Mouse (Mus musculus): Measurements from ENCODE around the gene Hoxc6. TPM values are rescaled to one million over a fixed set of nuclear protein-coding genes. Genes with fewer than 3 reads are reported as not detected.
A peak's percentile ranks its signal among the peaks of the same experiment; 100 is the strongest.

The Hoxc6 gene
- 3.9 and 4.4 TPM in 2 replicates for polyA plus RNA-seq (2016; fragmentation: Nextera tagmentation; extraction: Ambion mirVana)

DNA sequence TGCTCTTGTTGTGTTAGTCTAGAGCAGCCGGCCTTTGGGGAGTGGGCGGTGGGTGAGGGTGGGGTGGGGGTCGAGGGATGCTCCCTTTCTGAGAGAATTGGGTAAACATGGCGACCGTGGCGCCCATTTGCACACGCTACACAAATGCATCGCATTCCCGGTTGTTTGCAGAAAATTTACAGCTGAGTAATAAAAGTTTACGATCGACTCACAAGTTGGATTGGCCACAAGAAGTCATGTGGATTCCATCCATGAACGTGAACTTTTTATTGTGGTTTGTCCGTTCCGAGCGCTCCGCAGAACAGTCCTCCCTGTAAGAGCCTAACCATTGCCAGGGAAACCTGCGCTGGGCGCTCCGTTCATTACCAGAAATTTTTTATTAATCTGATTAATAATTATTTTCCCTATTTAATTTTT is at the start of gene Hoxc6:
Gene Hoxc6 (plus strand): TSS at position 319 of the 417 bp plus-strand sequence.
- ATAC-seq (ENCODE audit: insufficient number of reproducible peaks, insufficient read depth, low FRiP score, low TSS enrichment, low read depth), result peak; percentile 57; the same call in 1 of the 2 replicates
- Histone ChIP-seq H3K9me3 (no peaks in the 10 kb centered on the region), H3K36me3 (no peaks in the 10 kb centered on the region), H3K4me1 (replicated peaks) (peaks cover 65% of the 10 kb centered on the region), H3K4me3 (replicated peaks) (peak within 1 kb of the TSS; percentile 43), H3K4me2 (peak within 1 kb of the TSS; percentile 66), H3K9ac (replicated peaks) (peak within 1 kb of the TSS; percentile 47), H3K27me3 (peaks cover 95% of the 10 kb centered on the region), H3K27ac (peak within 1 kb of the TSS; percentile 79; the same call in 1 of the 2 replicates)
- WGBS, result under 1% methylated on average over 19 of the region's 19 CpGs

DNA sequence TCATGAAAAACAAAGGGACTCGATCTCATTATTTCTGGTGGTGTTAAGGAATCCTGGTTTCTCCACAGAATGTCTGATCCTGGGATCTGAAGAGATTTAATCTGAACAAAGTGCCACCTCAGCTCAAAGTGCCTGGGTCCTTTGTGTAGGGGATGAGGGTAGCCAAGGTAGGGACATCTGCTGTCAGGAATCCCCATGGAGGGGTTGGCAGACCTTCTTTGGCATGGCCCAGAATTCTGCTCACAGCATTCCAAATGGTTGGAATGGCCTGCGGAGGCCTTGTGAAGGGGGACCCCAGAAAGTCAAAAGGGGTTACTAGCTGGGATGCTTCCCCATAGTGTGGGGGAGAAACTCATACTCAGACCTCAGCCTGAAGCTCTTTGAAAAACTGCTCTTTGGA is 49.2 kb upstream of the Hoxc6 start:
- Histone ChIP-seq H3K27me3 (peaks cover 88% of the 10 kb centered on the region), H3K4me1 (replicated peaks) (peaks cover 23% of the 10 kb centered on the region), H3K4me3 (replicated peaks) (peak overlapping the region; percentile 30), H3K9ac (replicated peaks) (0 out of 2 replicates have a peak overlapping the region, but pooled peaks have one; percentile 27), H3K36me3 (no peaks in the 10 kb centered on the region), H3K9me3 (no peaks in the 10 kb centered on the region), H3K4me2 (peak overlapping the region; percentile 51), H3K27ac (peak overlapping the region; percentile 86)
- no peak for ATAC-seq (ENCODE audit: insufficient number of reproducible peaks, insufficient read depth, low FRiP score, low TSS enrichment, low read depth)
- 10% methylated on average over 2 of the region's 2 CpGs for WGBS

DNA sequence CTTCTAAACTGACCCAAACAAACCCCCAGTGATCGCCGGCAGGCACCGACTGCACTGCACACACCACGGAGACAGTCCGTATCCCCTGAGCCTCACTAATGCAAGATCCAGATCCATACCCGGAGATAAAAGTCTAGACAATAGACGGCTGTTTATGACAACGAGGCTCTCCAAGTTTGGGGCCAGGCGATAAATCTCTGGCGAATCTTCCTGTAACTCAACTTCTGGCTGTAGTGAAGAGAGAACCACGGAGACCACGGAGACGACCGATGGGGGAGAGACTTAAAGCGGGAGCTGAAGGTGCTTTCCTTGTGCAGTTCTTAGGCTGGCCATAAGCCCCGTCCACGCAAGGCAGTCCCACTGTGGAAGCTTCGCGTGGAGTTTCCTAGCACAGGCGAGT is 48.4 kb upstream of the Hoxc6 start:
- 0 out of 2 replicates have a peak, but pooled peaks have one; percentile 16 for ATAC-seq (ENCODE audit: insufficient number of reproducible peaks, insufficient read depth, low FRiP score, low TSS enrichment, low read depth)
- Histone ChIP-seq H3K4me3 (replicated peaks) (peak overlapping the region; percentile 27), H3K9ac (replicated peaks) (peak overlapping the region; percentile 57), H3K36me3 (no peaks in the 10 kb centered on the region), H3K4me1 (replicated peaks) (peaks cover 29% of the 10 kb centered on the region), H3K27me3 (peaks cover 94% of the 10 kb centered on the region), H3K4me2 (peak overlapping the region; percentile 51), H3K9me3 (no peaks in the 10 kb centered on the region), H3K27ac (peak overlapping the region; percentile 86)
- 2% methylated on average over 20 of the region's 20 CpGs for WGBS

DNA sequence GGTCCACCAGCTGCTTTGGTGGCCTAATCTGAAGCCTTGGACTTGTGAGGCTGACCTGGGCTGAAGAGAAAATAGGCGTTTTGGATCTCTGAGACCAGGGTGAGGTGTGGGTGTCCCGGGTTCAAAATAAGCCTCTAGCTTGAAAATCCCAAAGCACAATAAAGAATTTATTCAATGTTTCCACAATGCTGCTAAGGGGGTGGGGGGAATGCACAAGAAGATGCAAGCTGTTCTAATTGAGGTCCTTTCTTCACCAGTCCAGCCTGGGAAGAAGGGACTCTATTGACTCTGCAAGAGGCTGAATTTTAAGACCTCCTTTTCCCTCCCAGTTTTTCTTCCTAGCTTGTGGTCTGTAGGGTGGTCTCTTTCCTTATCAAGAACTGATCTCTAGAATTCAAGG is 47.2 kb upstream of the Hoxc6 start:
- Histone ChIP-seq H3K4me2 (peak overlapping the region; percentile 51), H3K27me3 (peaks cover 95% of the 10 kb centered on the region), H3K27ac (peak overlapping the region; percentile 79), H3K4me1 (replicated peaks) (peaks cover 37% of the 10 kb centered on the region), H3K9me3 (no peaks in the 10 kb centered on the region), H3K9ac (replicated peaks) (peak overlapping the region; percentile 57), H3K36me3 (no peaks in the 10 kb centered on the region), H3K4me3 (replicated peaks) (peak overlapping the region; percentile 27)
- ATAC-seq (ENCODE audit: insufficient number of reproducible peaks, insufficient read depth, low FRiP score, low TSS enrichment, low read depth), result no peak
- 7% methylated on average over 2 of the region's 2 CpGs for WGBS

DNA sequence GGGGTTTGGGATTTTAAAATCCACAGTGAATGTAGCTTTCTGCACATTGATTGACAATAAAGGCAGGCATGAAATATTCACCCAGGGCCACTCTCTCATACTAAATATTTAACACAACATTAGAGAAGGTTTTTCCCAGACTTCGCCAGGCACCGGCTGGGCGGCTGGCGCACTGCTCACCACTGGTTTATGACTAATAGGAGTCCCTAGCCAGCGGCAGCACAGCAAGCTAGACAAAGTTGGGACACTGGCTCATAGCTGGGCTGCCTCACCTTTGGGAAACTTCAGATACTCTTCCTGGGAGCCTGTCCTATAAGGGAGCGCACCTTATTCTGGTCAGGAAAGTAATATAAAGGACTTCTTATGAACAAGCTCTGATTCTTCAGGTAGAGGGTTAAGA is 44.5 kb upstream of the Hoxc6 start:
- Histone ChIP-seq H3K9me3 (no peaks in the 10 kb centered on the region), H3K27me3 (peaks cover 95% of the 10 kb centered on the region), H3K36me3 (no peaks in the 10 kb centered on the region), H3K27ac (peak overlapping the region; percentile 89), H3K4me3 (replicated peaks) (peak overlapping the region; percentile 55), H3K9ac (replicated peaks) (peak overlapping the region; percentile 81; the same call in 1 of the 2 replicates), H3K4me1 (replicated peaks) (peaks cover 62% of the 10 kb centered on the region), H3K4me2 (peak overlapping the region; percentile 60)
- under 1% methylated on average over 6 of the region's 6 CpGs for WGBS
- ATAC-seq (ENCODE audit: insufficient number of reproducible peaks, insufficient read depth, low FRiP score, low TSS enrichment, low read depth), result no peak

GRCm38 (mm10) chr15:102954192-102955006 is 43.7 kb upstream of the Hoxc6 start, which contains the start of gene Hoxc11:
Gene Hoxc11 (plus strand): TSS chr15:102954427.
- H3K36me3 ChIP-seq, result no peaks in the 10 kb centered on the region
- peak within 1 kb of the TSS; percentile 55 for H3K4me3 ChIP-seq (replicated peaks)
- under 1% methylated on average over 56 of the region's 57 CpGs for WGBS
- peak within 1 kb of the TSS; percentile 81 for H3K9ac ChIP-seq (replicated peaks)
- peak within 1 kb of the TSS; percentile 60 for H3K4me2 ChIP-seq
- peaks cover 68% of the 10 kb centered on the region for H3K4me1 ChIP-seq (replicated peaks)
- H3K27ac ChIP-seq, result peak within 1 kb of the TSS; percentile 89
- no peak for ATAC-seq (ENCODE audit: insufficient number of reproducible peaks, insufficient read depth, low FRiP score, low TSS enrichment, low read depth)
- H3K9me3 ChIP-seq, result no peaks in the 10 kb centered on the region
- peaks cover 87% of the 10 kb centered on the region for H3K27me3 ChIP-seq

DNA sequence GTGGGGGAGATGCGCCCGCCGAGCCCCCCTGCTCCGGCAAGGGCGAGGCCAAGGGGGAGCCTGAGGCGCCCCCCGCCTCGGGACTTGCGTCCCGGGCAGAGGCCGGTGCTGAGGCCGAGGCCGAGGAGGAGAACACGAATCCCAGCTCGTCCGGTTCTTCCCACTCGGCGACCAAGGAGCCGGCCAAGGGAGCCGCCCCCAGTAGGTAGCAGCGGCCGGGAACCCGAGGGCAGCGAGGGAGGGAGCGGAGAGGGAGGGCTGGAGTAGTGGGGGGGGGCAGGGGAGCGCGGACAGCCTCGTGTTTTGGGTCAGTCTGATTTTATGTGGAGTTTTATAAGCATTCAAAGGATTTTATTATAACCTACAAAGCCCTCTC is 43.1 kb upstream of the Hoxc6 start:
- H3K4me3 ChIP-seq (replicated peaks), result peak overlapping the region; percentile 55

DNA sequence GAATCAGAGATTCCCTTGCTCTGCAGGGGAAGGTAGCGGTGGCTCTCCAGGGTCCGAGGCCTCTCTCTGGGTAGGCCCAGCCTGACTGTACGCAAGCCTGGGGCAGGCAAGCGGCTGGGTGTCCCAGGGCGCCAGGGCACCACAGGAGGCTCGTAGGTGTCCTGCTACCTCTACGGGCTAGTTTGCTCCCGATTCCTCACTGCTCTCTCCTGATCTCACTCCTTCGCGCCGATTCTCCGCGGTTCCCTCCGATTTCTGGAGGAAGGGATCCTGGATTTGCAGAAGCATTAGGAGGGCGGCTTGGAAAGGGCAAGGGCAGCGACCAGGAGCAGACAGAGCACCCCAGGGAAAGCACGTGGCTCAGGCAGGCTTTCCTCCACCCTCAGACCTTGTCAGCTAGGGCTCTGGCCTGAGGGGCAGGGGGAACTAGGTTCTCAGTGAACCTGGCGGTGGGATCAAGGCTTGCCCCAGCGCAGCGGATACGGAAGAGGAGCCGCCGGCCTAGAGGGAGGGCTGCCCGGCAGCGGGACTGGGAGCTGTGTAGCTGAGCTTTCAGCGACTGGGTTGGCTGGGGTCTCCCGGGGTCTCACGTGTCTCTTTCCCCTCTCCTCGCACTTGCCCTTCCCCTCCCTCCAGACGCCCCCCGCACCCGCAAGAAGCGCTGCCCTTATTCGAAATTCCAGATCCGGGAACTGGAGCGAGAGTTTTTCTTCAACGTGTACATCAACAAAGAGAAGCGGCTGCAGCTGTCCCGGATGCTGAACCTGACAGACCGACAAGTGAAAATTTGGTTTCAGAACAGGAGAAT is 42.0 kb upstream of the Hoxc6 start:
- peak overlapping the region; percentile 55 for H3K4me3 ChIP-seq (replicated peaks)
- no peak for ATAC-seq (ENCODE audit: insufficient number of reproducible peaks, insufficient read depth, low FRiP score, low TSS enrichment, low read depth)
- 1% methylated on average over 40 of the region's 40 CpGs for WGBS
- peak overlapping the region; percentile 89 for H3K27ac ChIP-seq
- H3K9me3 ChIP-seq, result no peaks in the 10 kb centered on the region
- H3K4me1 ChIP-seq (replicated peaks), result peaks cover 71% of the 10 kb centered on the region
- no peaks in the 10 kb centered on the region for H3K36me3 ChIP-seq
- peaks cover 87% of the 10 kb centered on the region for H3K27me3 ChIP-seq
- peak overlapping the region; percentile 81 for H3K9ac ChIP-seq (replicated peaks)
- H3K4me2 ChIP-seq, result peak overlapping the region; percentile 60

More for the DNA sequence above, 43.1 kb upstream of the Hoxc6 start:
- Histone ChIP-seq H3K9ac (replicated peaks) (peak overlapping the region; percentile 81), H3K9me3 (no peaks in the 10 kb centered on the region), H3K4me1 (replicated peaks) (peaks cover 71% of the 10 kb centered on the region), H3K4me2 (peak overlapping the region; percentile 60), H3K27ac (peak overlapping the region; percentile 89), H3K36me3 (no peaks in the 10 kb centered on the region), H3K27me3 (peaks cover 87% of the 10 kb centered on the region)
- under 1% methylated on average over 28 of the region's 28 CpGs for WGBS
- no peak for ATAC-seq (ENCODE audit: insufficient number of reproducible peaks, insufficient read depth, low FRiP score, low TSS enrichment, low read depth)

- peak overlapping the region; percentile 89 for H3K27ac ChIP-seq
- 2% methylated on average over 12 of the region's 12 CpGs for WGBS
- H3K36me3 ChIP-seq, result no peaks in the 10 kb centered on the region
- no peaks in the 10 kb centered on the region for H3K9me3 ChIP-seq
- peak overlapping the region; percentile 60 for H3K4me2 ChIP-seq
- no peak for ATAC-seq (ENCODE audit: insufficient number of reproducible peaks, insufficient read depth, low FRiP score, low TSS enrichment, low read depth)
- H3K4me1 ChIP-seq (replicated peaks), result peaks cover 74% of the 10 kb centered on the region
- peak overlapping the region; percentile 55 for H3K4me3 ChIP-seq (replicated peaks)
- H3K27me3 ChIP-seq, result peaks cover 87% of the 10 kb centered on the region
- H3K9ac ChIP-seq (replicated peaks), result peak overlapping the region; percentile 81
Observed at GRCm38 (mm10) chr15:102956906-102957305, 41.2 kb upstream of the Hoxc6 start.

- Histone ChIP-seq H3K9me3 (no peaks in the 10 kb centered on the region), H3K27me3 (peaks cover 81% of the 10 kb centered on the region), H3K4me3 (replicated peaks) (peak overlapping the region; percentile 26), H3K36me3 (no peaks in the 10 kb centered on the region), H3K4me2 (peak overlapping the region; percentile 56), H3K9ac (replicated peaks) (peak overlapping the region; percentile 48), H3K27ac (peak overlapping the region; percentile 91), H3K4me1 (replicated peaks) (peaks cover 70% of the 10 kb centered on the region)
- peak; percentile 74 for ATAC-seq (ENCODE audit: insufficient number of reproducible peaks, insufficient read depth, low FRiP score, low TSS enrichment, low read depth)
- WGBS, result under 1% methylated on average over 13 of the region's 13 CpGs
Observed at GRCm38 (mm10) chr15:102959663-102960191, 38.3 kb upstream of the Hoxc6 start.
